Mouse (Mus musculus) cerebellum, adult 2 months (tissue): ENCODE data around the gene Pmm2.

Experiments used
- CTCF ChIP-seq: fragments of 200-500 bp; IDR thresholded peaks from 2 replicates; pipeline ENCODE4 v1.5.1; 2011; ENCODE audit warnings: low read depth, mild to moderate bottlenecking, control low read depth, low read length, moderate library complexity, borderline replicate concordance; ENCODE audit not compliant: insufficient read depth
- POLR2A ChIP-seq: fragments of 200-500 bp; IDR thresholded peaks from 2 replicates; pipeline ENCODE4 v1.6.1; 2011; ENCODE audit warnings: low read length, control low read depth, borderline replicate concordance; ENCODE audit not compliant: insufficient read depth

DNA sequence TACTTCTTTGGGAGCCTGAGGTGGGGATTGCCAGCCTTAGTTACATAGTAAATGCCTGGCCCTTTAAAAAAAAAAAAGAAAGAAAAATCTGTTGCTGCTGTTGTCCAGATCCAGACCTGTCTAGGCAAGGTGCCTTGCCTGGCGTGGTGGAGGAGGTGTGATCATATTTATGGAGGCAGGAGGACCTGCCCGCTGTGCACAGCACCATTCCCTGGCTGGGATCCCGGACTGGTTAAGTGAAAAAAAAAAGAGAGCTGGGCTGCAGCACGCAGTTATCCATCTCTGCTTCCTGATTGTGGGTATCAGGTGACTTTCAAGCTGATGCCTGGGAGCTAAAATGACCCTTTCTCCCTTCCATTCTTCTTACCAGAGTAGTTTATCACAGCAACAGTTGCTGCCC, 47.6 kb downstream of the Pmm2 start:
- TF ChIP-seq CTCF, result no peak
- TF ChIP-seq POLR2A, result no peak
